Mouse (Mus musculus): Measurements from ENCODE around the gene 1700029I15Rik. TPM values are rescaled to one million over a fixed set of nuclear protein-coding genes. Genes with fewer than 3 reads are reported as not detected.

1700029I15Rik gene
- polyA plus RNA-seq, 1 experiment: 0.91 TPM

GRCm38 (mm10) chr2:92384101-92384500, 1.8 kb downstream of the 1700029I15Rik start:
- H3K36me3 ChIP-seq (ENCODE audit: control insufficient read depth, insufficient read depth): peaks cover 3% of the 10 kb centered on the region
- no peak for TF ChIP-seq TCF3 (IDR thresholded peaks at IDR 0.05; ENCODE audit: insufficient read length, low read depth)
- TF ChIP-seq TCF12 (IDR thresholded peaks at IDR 0.05; ENCODE audit: insufficient read depth, poor library complexity, severe bottlenecking): no peak
- no peak for TF ChIP-seq POLR2A (IDR thresholded peaks at IDR 0.05; ENCODE audit: insufficient read length, low read depth)
- TF ChIP-seq E2F4 (IDR thresholded peaks at IDR 0.05; ENCODE audit: insufficient read depth): no peak
- no peak for TF ChIP-seq CEBPB (IDR thresholded peaks at IDR 0.05; ENCODE audit: insufficient read depth, poor library complexity, severe bottlenecking)
- no peak for TF ChIP-seq POLR2AphosphoS2 (IDR thresholded peaks at IDR 0.05; ENCODE audit: insufficient read length, low read depth)
- no peak for TF ChIP-seq MAX (IDR thresholded peaks at IDR 0.05; ENCODE audit: low read depth)
- TF ChIP-seq MYOD1 (IDR thresholded peaks at IDR 0.05; ENCODE audit: control insufficient read depth in 1 of 3, insufficient read length in 2 of 3, low read depth in 2 of 3): no peak
- no peak for TF ChIP-seq USF1 (IDR thresholded peaks at IDR 0.05; ENCODE audit: low read depth)
- no peak for TF ChIP-seq REST (IDR thresholded peaks at IDR 0.05; ENCODE audit: insufficient read depth, insufficient read length)
- no peak for TF ChIP-seq SRF (IDR thresholded peaks at IDR 0.05; ENCODE audit: control insufficient read depth, insufficient read length, low read depth)
- TF ChIP-seq MYOG (IDR thresholded peaks at IDR 0.05; ENCODE audit: control insufficient read depth in 1 of 3, insufficient read depth in 1 of 3, insufficient read length in 2 of 3, low read depth in 2 of 3): no peak

GRCm38 (mm10) chr2:92385113-92386051, 3.0 kb downstream of the 1700029I15Rik start:
- H3K27me3 ChIP-seq (ENCODE audit: control insufficient read depth, insufficient read depth, insufficient read length): no peaks in the 10 kb centered on the region
- H3K4me2 ChIP-seq (ENCODE audit: low read depth): no peak overlapping the region
- peak; percentile 33 for TF ChIP-seq POLR2AphosphoS2 (IDR thresholded peaks at IDR 0.05; ENCODE audit: insufficient read length, low read depth)
- TF ChIP-seq TCF12 (IDR thresholded peaks at IDR 0.05; ENCODE audit: insufficient read depth, poor library complexity, severe bottlenecking): no peak
- H3K4me3 ChIP-seq: no peak overlapping the region
- H3ac ChIP-seq (ENCODE audit: control insufficient read depth, insufficient read length): no peak overlapping the region
- no peaks in the 10 kb centered on the region for H3K79me2 ChIP-seq (ENCODE audit: control insufficient read depth, insufficient read depth)
- H3K36me3 ChIP-seq (ENCODE audit: control insufficient read depth, insufficient read depth): no peaks in the 10 kb centered on the region

More at GRCm38 (mm10) chr2:92384101-92384500, 1.8 kb downstream of the 1700029I15Rik start:
- no peaks in the 10 kb centered on the region for H3K27me3 ChIP-seq (ENCODE audit: control insufficient read depth, insufficient read depth, insufficient read length)
- H3K4me2 ChIP-seq (ENCODE audit: low read depth): no peak overlapping the region
- no peak overlapping the region for H3K4me3 ChIP-seq
- no peak overlapping the region for H3ac ChIP-seq (ENCODE audit: control insufficient read depth, insufficient read length)
- H3K79me2 ChIP-seq (ENCODE audit: control insufficient read depth, insufficient read depth): no peaks in the 10 kb centered on the region

GRCm38 (mm10) chr2:92386821-92387570, 4.7 kb downstream of the 1700029I15Rik start:
- Histone ChIP-seq H3K4me3 (no peak overlapping the region), H3K36me3 (ENCODE audit: control insufficient read depth, insufficient read depth) (no peaks in the 10 kb centered on the region), H3K27me3 (ENCODE audit: control insufficient read depth, insufficient read depth, insufficient read length) (no peaks in the 10 kb centered on the region), H3ac (ENCODE audit: control insufficient read depth, insufficient read length) (no peak overlapping the region), H3K4me2 (ENCODE audit: low read depth) (no peak overlapping the region), H3K79me2 (ENCODE audit: control insufficient read depth, insufficient read depth) (no peaks in the 10 kb centered on the region)
- TF ChIP-seq MYOG (IDR thresholded peaks at IDR 0.05; ENCODE audit: control insufficient read depth in 1 of 3, insufficient read depth in 1 of 3, insufficient read length in 2 of 3, low read depth in 2 of 3): no peak

GRCm38 (mm10) chr2:92387646-92388045, 5.3 kb downstream of the 1700029I15Rik start:
- peak overlapping the region; percentile 25 for H3K4me3 ChIP-seq
- TF ChIP-seq USF1 (IDR thresholded peaks at IDR 0.05; ENCODE audit: low read depth) (no peak), SRF (IDR thresholded peaks at IDR 0.05; ENCODE audit: control insufficient read depth, insufficient read length, low read depth) (no peak), POLR2AphosphoS2 (IDR thresholded peaks at IDR 0.05; ENCODE audit: insufficient read length, low read depth) (no peak), CEBPB (IDR thresholded peaks at IDR 0.05; ENCODE audit: insufficient read depth, poor library complexity, severe bottlenecking) (no peak), MYOG (IDR thresholded peaks at IDR 0.05; ENCODE audit: control insufficient read depth in 1 of 3, insufficient read depth in 1 of 3, insufficient read length in 2 of 3, low read depth in 2 of 3) (no peak), POLR2A (IDR thresholded peaks at IDR 0.05; ENCODE audit: insufficient read length, low read depth) (no peak), TCF12 (IDR thresholded peaks at IDR 0.05; ENCODE audit: insufficient read depth, poor library complexity, severe bottlenecking) (no peak), TCF3 (IDR thresholded peaks at IDR 0.05; ENCODE audit: insufficient read length, low read depth) (no peak), MAX (IDR thresholded peaks at IDR 0.05; ENCODE audit: low read depth) (no peak), REST (IDR thresholded peaks at IDR 0.05; ENCODE audit: insufficient read depth, insufficient read length) (no peak), E2F4 (IDR thresholded peaks at IDR 0.05; ENCODE audit: insufficient read depth) (no peak), MYOD1 (IDR thresholded peaks at IDR 0.05; ENCODE audit: control insufficient read depth in 1 of 3, insufficient read length in 2 of 3, low read depth in 2 of 3) (no peak)
- H3K4me2 ChIP-seq (ENCODE audit: low read depth): peak overlapping the region; percentile 87

More at GRCm38 (mm10) chr2:92387646-92388045, 5.3 kb downstream of the 1700029I15Rik start:
- Histone ChIP-seq H3K79me2 (ENCODE audit: control insufficient read depth, insufficient read depth) (no peaks in the 10 kb centered on the region), H3K27me3 (ENCODE audit: control insufficient read depth, insufficient read depth, insufficient read length) (no peaks in the 10 kb centered on the region), H3K36me3 (ENCODE audit: control insufficient read depth, insufficient read depth) (no peaks in the 10 kb centered on the region), H3ac (ENCODE audit: control insufficient read depth, insufficient read length) (no peak overlapping the region)

Data from myocyte (in vitro differentiated cells).